Mouse (Mus musculus) C2C12 (cell line): Measurements from ENCODE around the gene Spryd4.

Source experiments
- CTCF ChIP-seq: IDR thresholded peaks from one replicate; pipeline ENCODE4 v1.5.1; 2011; ENCODE audit not compliant: control insufficient read depth, insufficient read depth, insufficient read length
- USF1 ChIP-seq: IDR thresholded peaks from one replicate; pipeline ENCODE4 v1.6.1; 2011; ENCODE audit warnings: low read depth, mild to moderate bottlenecking, control low read depth, moderate library complexity

GRCm38 (mm10) chr10:128210131-128210530 lies 1.5 kb downstream of the Spryd4 start:
- TF ChIP-seq CTCF (no peak), USF1 (no peak)
